Comparison of ENCODE assay signal across 8 mouse cellular contexts in genomic region chr2:85246506-85247082, GRCm38 (mm10). TPM values are rescaled to one million over a fixed set of nuclear protein-coding genes. Genes with fewer than 3 reads are reported as not detected.
DNase-seq lines count a peak whose midpoint lies in the region; ATAC-seq lines count a peak whose summit lies in the region.

No protein-coding gene starts in this region.

- H3K4me3 ChIP-seq in hindbrain, embryonic 14.5 days (replicated peaks; ENCODE audit: low read length): no peak overlapping the region

- no peak overlapping the region for H3K4me2 ChIP-seq in hindbrain, embryonic 14.5 days (replicated peaks)

- DNase-seq in MN1 (ENCODE audit: low spot score): peak; percentile 77
- peak; percentile 63 for DNase-seq in cerebellum, adult 8-10 months
- DNase-seq in frontal cortex, postnatal 10 days (ENCODE audit: low spot score in 2 of 2): peak; percentile 56 to 78
- DNase-seq in hindbrain, embryonic 14.5 days (ENCODE audit: low spot score): peak; percentile 89
- peak; percentile 88 to 94 for DNase-seq in layer of hippocampus, postnatal 25 days (ENCODE audit: extremely low spot score in 1 of 2, low spot score in 1 of 2)
- peak; percentile 79 for DNase-seq in right cerebral cortex, postnatal 14 days
- peak; percentile 81 for DNase-seq in urinary bladder, postnatal 25 days (ENCODE audit: low spot score)

- H3K9me3 ChIP-seq in hindbrain, embryonic 14.5 days (ENCODE audit: control insufficient read depth, low read length): no peaks in the 10 kb centered on the region

- no peaks in the 10 kb centered on the region for H3K36me3 ChIP-seq in hindbrain, embryonic 14.5 days (replicated peaks; ENCODE audit: control insufficient read depth, insufficient read depth)

- H3K27me3 ChIP-seq in hindbrain, embryonic 14.5 days (ENCODE audit: control insufficient read depth, insufficient read depth, low read length): no peaks in the 10 kb centered on the region

- H3K9ac ChIP-seq in hindbrain, embryonic 14.5 days: no peak overlapping the region

- peak; percentile 82 for ATAC-seq in hindbrain, embryonic 14.5 days (ENCODE audit: low FRiP score)
- ATAC-seq in megakaryocyte progenitor cell, adult 5-6 weeks (replicated peaks; ENCODE audit: poor library complexity): peak; percentile 99

- no peaks in the 10 kb centered on the region for H3K4me1 ChIP-seq in hindbrain, embryonic 14.5 days (replicated peaks; ENCODE audit: control insufficient read depth, insufficient read depth, low read length)

- WGBS in hindbrain, embryonic 14.5 days: 9% methylated on average over 4 of the region's 4 CpGs

- no peak overlapping the region for H3K27ac ChIP-seq in hindbrain, embryonic 14.5 days

RNA-seq across cellular contexts. Expression of gene Lrrc55, which starts 49.6 kb away (rescaled TPM):
- 9.7 and 13.0 TPM in 2 replicates for polyA plus RNA-seq in hindbrain, embryonic 14.5 days (2014; fragmentation: Nextera tagmentation; extraction: Ambion mirVana)
- total RNA-seq in layer of hippocampus, postnatal 25 days (2021): 10 to 100 TPM; 15.0 to 19.1 TPM
- total RNA-seq in megakaryocyte progenitor cell, adult 5-6 weeks (2015): not detected in 2 replicates
- not detected in 2 replicates for total RNA-seq in megakaryocyte progenitor cell, adult 5-6 weeks (2017)

Comparison
In these comparisons a context has a peak if more than half of its experiments do, and no peak if none do; other contexts are left out.
1. RNA of gene Lrrc55, which starts 49.6 kb away (total RNA-seq): 15.0 to 19.1 TPM in layer of hippocampus, postnatal 25 days; not detected in megakaryocyte progenitor cell, adult 5-6 weeks; every median in the first group is over 10 times any median in the second.
2. Peak in every context shown above with its lines, with median percentiles within 50 percentile points of each other: DNase-seq.